Mouse (Mus musculus): ENCODE measurements around the gene Msh5.

Msh5 gene

DNA sequence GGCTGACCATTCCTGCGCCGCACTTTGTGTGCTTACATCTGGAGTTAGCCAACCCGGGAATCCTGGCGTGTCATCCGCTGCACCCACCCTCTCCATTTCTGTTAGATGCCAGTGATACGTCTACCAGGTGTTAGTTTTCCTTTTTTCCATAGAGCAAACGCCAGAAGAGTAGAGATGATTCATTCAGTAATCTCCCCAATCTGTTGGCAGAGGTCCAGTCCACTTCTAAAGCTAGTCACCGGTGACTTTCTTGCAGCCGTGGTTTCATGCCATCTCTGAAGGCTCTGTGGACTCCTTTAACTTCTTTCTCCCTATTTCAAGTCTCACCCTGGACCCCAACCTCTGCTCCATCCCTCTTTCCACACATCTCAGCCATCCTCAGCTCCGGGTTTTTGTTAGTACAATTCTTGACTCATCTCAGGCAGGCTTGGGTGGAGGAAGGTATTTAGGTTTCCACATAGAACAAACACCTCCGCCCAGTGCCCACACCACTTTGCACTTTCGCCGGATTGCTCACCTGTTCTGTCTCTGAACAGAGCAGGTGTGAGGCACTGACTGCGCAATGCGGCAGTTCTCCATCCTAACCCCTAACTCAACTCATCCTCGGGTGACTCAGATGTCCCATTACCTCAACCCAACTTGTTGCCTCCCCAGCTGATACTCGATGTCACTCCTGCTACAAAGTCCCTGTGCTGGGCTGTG, 21.8 kb upstream of the Msh5 start:
- no peak for DNase-seq

DNA sequence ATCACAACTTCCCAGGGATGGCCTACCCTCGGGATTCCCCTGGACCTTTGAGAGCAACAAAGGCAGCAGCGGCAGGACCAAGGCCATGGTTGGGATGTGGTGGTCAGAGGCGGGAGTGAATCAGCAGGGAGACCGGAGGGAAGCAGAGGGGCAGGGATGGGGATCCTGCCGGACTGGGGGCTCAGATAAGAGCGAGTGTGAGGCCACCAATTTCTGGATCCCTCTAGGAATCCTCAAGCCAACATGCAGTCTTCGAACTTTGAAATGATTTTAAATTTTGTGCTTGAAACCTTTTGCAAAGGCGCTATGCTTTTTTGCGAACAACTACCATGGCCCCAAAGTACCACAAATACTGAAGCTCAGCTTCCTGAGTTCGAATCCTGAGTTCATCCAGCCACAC, 19.5 kb upstream of the Msh5 start, which contains the start of gene Mpig6b:
Gene Mpig6b (minus strand): TSS at position 101 of the 400 bp plus-strand sequence.
- DNase-seq: no peak

DNA sequence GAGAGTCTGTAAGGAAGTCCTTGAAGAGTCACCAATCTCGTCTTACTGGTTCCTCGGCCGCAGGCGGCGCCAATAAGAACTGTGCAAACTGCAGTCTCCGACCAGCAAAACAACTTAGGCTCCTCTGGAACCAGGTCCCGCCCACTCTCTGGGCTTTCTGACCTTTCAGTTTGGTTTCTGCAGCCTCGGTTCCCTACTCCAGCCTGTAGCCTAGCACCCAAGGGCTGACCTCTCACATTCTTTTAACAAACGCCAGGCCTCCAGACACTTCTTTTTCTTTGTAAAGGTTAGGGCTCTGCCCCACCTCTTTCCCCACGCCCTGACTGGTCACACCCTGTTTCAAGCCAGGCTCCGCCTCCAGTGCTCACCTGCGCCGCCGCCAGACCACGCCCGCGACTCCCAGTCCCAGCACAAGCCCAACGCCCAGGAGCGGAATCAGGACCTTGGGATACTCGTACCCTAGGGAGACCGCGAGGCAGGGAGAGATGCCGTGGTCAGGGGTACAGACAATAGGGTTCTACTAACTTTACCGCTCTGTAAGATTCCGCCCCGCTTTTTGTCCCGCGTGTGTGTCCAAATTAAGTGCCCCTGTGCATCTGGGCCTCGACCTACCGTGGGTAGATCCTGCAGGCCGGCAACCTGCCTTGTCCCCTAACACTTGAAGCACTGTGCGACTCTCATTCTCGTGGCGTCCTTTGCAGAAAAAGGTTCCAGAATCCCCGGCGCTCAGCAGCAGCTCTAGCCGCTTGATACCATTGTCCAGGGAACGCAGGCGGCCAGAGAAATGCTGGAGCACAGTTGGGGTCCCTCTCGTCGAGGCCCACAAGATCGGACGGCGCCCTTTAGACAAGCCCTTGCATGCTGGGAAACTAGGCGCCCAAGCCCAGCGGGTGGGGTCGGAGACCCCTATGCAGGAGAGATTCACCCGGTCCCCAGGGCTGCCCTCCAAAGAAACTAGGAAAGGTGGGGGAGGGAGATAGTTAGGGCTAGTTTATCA, 18.7 kb upstream of the Msh5 start, which contains the start of gene Ly6g6c:
Gene Ly6g6c (plus strand): TSS at position 438 of the 997 bp plus-strand sequence.
- peak; percentile 77 to 88 for DNase-seq

DNA sequence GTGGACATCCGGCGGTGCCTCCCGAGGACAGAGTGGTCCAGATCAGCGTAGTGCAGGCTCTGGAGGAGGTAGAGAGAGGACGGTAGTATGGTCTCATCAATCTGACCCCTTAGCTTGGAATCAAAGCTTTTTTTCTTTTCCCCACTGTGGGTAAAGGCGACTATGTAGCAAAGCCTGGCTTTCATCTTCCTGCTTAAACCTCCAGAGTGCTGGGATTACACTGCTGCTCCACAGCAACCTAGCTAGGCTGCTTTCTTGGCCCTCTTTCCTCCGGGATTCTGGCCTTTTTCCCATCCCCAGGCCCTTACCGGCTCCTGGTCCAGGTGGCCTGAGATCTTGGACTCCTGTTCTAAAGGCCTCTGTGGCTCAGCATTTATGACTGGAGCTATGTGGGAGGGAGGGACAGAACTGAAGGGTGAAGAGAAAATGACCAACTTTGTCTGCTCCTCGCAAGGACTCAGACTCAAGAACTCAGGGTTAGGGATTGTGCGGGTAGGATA, 17.9 kb upstream of the Msh5 start:
- DNase-seq: no peak

DNA sequence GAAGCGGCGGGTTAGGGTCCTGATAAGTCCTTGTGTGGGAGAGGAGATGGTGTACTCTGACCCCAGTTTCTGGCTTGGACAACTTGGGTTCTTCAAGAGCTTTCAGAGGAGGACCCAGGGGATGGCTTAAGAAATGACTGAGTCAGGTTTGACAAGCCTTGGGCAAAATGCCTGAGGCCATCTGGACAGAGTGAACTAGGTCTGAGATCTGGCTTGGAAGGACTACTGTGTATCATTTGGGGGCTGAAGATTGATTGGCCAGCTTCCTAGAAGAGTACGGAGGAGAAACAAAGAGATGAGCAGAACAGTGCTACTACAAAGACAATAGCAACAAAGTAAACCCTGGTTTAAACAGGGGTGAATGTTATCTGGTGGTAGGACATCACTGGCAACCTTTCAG, 16.9 kb upstream of the Msh5 start:
- DNase-seq: no peak

DNA sequence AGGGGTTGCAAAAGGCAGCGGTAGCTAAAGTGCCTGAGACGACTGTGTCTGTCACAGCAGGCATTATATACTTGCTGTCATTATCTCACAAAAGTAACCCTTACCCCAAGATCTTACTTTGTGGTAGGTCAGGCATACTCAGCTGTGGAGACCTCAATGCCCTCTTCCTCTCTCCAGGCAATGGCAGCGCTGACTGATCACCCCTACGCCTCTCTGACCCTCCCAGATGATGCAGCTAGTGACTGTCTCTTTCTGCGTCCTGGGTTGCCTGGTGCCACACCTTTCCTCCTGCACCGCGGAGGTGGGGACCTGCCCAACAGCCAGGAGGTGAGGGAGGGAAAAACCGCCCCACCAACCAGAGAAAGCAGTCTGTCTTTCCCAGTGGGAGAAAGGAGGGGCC, 14.8 kb upstream of the Msh5 start:
- DNase-seq: peak in 1 of 2 experiments; percentile 23

DNA sequence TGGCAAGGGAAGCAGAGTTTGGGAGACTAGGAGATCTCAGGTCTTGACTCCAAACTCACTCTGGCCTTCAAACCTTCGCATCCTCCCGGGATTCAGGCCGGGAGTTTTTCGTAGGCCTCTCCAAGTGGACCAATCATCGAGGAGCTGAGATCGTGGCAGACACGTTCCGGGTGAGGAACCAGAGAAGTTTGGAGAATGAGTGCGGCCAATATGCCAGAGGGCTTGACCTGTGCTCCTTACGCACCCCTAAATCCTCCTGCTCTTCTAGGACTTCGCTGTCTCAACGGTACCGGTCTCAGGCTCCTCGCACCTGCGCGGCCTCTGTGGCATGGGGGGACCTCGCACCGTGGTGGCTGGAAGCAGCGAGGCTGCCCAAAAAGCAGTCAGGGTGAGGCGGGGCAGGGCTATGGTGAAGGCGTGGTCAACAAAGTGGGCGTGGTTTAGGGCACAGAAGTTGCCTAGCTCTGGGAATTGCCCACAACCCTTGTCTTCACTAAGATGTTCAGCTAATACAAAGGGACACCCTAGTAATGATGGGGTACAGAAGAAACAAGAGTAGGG, 14.3 kb upstream of the Msh5 start:
- peak; percentile 47 to 58 for DNase-seq

DNA sequence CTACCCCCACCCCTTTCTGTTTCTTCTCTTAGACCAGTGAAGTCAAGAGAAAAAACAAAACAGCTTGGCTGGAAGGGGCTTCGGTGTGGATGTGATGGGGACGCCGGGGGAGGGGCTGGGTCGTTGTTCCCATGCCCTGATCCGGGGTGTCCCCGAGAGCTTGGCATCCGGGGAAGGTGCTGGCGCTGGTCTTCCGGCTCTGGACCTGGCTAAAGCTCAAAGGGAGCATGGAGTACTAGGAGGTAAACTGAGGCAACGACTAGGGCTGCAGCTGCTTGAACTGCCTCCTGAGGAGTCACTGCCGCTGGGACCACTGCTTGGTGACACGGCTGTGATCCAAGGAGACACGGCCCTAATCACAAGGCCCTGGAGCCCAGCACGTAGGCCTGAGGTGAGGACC, 13.5 kb upstream of the Msh5 start:
- DNase-seq: peak in 1 of 2 experiments; percentile 50

DNA sequence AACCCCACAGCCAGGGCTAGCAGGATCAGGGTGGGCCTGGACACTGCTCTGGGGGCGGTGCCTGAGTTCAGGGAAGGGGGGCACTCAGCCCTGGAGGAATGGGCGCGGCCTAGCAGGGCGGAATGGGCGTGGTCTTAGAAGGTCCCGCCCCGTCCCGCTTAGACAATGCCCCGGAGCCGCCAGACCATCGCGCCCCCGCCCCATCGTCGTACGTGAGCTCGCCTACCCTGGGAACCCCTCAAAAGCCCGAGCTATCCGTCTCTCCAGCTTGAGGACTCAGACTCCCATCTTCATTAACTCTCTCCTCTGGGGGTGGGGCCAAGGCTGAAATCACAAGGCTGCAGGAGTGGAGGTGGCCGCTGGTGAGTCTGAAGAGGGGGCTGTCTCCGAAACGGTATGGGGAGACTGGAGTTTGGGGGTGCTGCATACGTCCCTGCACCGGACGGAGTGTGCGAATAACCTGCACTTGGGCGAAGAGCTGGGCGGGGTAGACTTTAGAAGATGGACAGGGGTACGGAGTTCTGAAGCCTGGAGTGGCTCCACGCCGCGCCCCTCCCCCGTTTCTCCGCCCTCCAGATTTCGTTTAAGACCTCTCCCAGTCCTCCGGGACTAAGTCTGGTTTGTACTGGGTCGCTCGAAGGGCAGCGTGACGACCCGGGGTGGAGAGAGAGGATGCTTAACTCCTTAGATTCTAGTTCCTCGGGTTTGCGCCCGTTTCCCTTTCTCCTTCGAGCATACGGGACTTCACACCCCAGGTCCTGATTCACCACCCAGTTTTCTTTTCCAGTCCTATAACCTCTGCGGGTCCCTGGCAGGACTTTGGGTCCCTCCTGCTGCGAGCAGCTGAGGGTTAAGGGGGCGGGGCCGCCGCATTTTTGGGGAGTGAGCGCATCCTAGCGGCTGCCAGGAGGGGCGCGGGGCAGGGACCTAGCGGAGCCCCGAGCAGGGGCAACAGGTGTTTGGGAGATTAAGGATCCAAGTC, 12.7 kb upstream of the Msh5 start, which contains the start of gene Ddah2:
Gene Ddah2 (plus strand): TSS at position 125 of the 982 bp plus-strand sequence.
- DNase-seq: peak; percentile 93 to 95

DNA sequence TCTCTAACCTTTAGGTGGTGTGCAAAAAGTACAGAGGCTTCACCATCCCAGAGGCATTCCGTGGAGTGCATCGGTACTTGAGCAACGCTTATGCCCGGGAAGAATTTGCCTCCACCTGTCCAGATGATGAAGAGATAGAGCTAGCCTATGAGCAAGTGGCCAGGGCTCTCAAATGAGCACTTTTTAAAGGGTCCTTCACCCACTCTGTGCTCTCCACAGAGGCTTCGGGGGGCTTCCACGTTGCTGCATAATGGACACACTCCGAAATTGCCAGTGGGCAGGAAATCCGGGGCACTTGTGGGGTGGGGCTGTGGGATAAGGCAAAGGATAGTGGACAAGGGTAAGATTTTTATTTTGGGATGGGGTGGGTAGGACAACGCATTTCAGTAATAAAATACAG, 11.8 kb upstream of the Msh5 start:
- no peak for DNase-seq

DNA sequence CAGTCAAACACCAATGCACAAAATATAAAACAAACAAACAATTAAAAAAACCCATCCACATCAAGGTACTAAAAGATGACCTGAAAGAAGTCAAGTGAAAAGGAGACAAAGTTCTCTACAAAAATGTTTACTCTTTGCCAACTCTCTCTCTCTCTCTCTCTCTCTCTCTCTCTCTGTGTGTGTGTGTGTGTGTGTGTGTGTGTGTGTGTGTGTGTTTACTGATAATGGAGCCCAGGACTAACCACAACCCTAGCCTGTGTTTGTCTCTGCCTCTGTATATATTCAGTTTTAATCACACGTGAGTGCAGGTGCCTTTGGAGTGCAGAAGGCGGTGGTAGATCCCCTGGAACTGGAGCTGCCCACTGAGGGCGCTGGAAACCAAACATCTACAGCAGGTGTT, 10.5 kb upstream of the Msh5 start:
- DNase-seq: no peak

DNA sequence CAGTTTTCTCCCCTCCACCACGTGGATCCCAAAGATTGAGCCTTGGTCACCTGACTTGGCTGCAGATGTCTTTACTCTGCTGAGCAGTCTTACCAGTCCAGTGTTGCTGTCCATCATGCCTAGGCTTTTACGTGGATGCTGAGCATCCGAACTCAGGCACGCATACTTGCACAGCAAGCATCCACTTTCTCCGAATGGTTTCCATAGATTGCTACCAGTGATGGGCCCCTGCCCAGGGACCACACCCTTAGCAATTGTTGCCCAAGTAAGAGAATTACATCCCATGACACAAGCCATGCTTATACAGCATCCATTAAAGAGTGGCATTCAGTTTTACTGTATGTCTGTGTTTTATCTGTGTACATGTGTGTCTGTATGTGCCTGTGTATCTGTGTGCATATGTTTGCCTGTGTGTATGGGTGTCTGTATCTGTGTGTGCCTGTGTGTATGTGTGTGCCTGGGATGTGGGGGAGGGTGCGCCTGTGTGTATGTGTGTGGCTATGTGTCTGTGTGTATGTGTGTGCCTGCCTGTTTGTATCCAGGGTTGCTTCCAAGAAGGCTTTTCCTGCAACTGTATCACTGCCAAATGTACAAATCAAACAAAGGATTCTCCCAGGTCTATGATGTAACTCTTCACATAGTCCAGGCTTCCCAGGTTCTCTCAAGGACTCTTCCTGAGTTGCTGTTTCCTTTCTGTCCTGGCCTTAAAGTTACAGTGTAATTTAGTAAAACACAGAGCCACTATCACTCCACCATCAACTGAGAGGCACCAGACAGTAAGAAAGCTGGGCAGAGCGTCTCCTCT, 9.3 kb upstream of the Msh5 start:
- peak in 1 of 2 experiments; percentile 51 for DNase-seq

DNA sequence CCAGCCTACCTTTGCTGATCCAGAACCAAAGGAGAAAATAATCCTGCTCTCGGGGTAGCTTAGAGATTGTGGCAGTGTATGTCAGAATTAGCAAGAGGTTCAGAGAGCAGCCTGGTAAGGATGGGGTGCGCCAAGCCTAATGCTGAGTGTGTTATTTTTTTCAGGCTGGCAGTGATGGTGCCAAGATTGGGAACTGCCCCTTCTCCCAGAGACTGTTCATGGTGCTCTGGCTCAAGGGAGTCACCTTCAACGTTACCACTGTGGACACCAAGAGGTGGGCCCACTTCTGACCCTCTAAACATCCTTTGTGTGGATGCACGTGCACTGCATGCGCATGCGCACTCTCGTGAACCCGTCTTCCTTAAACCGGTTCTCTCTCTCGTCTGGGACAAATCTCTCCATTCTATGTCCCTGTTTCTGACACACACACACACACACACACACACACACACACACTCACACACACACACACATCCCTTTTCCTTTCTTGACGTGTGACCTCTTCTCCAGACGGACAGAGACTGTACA, 5.8 kb upstream of the Msh5 start:
- peak in 1 of 2 experiments; percentile 28 for DNase-seq

DNA sequence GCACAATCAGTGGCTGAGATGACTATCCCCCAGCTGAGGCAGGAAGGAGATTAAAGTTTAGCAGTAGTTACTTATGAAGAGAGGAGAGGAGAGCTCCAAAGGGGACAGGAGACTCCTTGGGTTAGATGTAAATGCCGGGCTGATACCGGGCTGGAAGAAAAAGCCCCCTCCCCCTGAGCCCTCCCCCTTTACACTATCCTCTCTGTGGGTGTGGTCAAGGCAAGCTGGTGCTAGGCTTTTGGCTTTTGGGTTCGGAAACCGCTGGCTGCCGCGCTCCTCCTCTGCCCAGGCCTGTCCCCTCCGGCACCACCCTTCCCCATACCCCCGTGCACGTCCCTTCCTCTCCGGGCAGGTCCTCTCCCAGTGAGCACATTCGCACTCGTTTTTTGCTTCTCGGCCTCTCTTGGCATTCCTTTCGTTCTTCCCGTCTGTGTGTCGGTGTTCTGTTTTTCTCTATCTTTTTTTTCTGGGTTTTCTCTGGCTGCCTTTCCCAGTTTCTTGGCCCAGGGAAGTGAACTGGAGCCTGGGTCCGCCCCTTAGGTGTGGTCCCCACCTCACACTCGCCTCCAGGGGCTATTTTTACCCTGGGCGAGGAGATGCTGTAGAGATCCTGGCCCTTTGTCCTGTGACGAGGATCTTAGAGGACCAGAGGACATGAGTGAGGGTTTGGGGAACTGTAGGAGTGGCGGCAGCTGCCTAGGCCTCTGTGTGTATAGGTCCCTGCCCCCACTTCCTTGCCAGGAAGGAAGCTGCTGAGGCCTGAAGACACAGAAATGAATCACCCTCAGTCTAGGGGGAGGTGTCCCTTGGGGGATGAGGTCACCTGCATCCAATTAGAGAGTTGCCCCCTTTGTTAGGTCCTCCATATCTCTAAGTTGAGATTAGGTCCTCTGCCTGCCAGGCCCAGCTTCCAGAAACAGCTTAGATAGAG, 4.9 kb upstream of the Msh5 start:
- peak; percentile 83 to 90 for DNase-seq

DNA sequence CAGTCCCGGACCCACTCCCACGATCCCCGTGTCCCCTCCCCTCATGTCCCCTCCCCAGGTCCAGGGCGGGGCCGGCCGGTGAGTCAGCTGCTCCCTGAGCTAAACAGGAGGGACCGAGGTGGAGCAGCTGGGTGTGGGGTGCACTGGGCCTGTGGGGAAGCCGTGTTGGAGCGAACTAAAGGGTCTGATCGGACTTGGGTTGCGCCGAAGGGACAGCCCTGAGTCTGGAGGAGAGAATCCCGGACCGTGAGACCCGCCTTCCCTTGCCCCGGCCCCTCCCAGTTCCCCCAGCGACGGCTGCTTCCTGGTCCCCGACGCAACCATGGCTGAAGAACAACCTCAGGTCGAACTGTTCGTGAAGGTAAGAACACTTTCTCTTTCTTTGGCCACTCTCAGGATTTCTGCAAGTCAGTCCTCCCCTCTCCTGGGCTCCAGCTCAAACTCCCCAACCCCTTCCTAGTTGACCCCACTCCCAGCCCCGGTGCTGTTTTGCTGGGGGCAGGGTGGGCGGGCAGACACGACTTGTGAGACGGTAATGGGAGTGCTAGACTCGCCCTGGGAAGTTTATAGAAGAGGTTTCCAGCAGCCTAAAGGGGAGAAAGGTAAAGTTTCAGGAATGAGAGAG, 3.7 kb upstream of the Msh5 start:
- DNase-seq: peak; percentile 84 to 91

DNA sequence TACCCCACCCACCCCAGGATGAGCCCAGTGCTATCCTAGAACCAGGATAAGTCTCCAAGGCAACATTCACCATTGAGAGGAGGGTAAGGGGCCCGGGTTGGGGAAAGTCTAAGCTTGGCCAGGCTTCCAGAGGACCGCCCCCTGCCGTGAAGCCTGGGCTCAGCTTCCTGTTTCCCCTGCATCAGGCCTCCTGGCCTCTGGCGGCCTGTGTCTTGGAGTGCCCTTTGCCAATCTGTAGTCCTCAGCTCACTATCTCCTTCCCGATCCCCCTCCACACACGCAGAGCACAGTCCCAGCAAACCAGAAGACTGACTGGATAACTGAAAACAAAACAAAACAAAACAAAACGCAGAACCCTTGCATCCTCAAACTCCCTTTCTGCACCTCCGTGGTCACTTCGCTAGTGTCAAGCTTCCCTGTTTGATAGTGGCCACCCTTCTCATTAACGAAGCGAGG, 3.0 kb upstream of the Msh5 start, which contains the start of gene Clic1:
Gene Clic1 (plus strand): TSS at position 406 of the 456 bp plus-strand sequence.
- peak; percentile 57 to 79 for DNase-seq

DNA sequence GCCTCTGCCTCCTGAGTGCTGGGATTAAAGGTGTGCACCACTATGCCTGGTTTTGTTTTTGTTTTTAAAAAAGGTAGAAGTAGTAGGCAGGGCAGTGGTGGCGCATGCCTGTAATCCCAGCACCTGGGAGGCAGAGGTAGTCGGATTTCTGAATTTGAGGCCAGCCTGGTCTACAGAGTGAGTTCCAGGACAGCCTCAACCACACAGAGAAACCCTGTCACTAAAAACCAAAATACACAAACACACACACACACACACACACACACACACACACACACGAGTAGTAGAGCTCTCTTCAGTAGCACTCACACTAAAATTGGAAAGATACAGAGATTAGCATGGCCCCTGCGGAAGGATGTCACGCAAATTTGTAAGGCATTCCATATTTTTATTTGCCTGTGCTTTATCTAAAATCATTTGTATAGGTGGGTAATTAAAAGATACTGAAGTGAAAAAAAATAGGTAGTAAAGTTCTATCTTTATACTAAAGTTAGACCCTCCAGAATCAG, 2.4 kb upstream of the Msh5 start:
- DNase-seq: peak in 1 of 2 experiments; percentile 23

Data from kidney, postnatal 25 days (tissue).